Mouse (Mus musculus) CD4-positive, CD25-positive, alpha-beta regulatory T cell, adult 2 months (primary cell): ENCODE results near the gene Mrgprf.

Source experiments
- DNase-seq: peaks from one replicate; pipeline ENCODE4 v3.0.0-alpha.2; 2012; ENCODE audit warnings: low read depth, low spot score

Gene Mrgprf

DNA sequence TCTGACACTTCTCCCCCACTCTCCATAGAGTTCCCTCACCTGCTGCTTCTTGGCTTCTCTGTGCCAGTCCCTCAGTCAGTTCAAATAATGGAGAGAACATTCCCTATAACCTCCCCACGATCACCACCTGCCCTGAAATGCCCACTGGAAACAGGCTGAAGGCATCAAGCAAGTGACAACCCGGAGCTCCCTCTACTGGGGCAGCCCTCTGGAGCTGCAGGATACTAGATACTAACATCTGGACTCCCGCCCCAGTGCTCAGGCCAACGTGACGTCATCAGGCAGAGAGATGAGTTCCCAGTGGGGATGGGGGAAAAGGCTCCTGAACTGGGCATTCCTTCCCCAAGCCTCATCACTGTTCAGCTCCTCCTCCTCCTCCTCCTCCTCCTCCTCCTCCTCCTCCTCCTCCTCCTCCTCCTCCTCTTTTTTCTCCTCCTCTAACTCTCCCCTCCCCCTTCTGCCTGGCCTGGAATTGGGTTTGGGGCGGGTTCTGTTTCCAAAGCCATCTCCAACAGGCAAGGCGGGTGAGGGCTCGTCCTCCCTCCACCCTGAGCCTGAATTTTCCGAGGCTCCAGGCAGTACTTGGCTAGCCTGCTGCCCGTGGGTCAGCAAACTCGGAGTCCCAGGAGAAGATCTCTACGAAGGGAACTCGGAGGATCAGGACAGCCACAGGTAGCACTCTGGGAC lies at the start of gene Mrgprf:
Gene Mrgprf, plus strand, starts transcription at position 508 of the 687 bp plus-strand sequence.
- no peak for DNase-seq

DNA sequence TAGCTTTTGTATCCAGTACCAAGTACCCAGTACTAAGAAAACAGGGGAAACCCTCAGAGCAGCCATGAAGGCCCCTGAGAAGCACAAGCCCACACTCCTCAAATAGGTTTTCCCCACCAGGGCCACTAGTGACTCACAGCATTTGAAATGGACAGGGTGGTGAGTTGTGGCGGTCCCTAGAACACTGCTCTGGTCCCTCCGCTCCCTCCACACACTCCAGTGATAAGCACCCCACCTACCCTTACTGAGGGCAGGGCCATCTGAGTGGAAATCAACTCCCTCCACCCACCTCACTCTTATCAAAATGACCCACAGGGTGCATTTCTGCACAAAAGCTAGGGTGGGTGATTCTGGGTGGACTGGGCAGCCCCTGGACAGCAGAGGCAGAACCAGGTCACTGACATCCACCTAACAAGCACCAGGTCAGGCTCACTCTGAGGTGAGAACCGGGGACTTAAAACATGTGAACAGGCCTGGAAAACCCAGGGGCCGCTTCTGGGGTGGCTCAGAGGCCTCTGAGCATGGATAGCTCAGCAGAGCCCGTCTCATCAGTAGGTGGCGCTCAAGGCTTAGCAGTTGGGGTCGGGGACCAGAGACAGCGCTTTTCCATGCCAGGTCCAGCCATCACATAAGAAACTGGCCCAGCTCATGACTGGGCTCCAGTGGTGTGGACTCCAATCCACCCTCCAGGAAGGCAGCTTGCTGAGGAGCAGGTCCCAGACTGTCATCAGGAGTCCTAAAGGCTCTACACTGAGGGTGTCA lies 47.7 kb upstream of the Mrgprf start:
- DNase-seq, result peak; percentile 69

DNA sequence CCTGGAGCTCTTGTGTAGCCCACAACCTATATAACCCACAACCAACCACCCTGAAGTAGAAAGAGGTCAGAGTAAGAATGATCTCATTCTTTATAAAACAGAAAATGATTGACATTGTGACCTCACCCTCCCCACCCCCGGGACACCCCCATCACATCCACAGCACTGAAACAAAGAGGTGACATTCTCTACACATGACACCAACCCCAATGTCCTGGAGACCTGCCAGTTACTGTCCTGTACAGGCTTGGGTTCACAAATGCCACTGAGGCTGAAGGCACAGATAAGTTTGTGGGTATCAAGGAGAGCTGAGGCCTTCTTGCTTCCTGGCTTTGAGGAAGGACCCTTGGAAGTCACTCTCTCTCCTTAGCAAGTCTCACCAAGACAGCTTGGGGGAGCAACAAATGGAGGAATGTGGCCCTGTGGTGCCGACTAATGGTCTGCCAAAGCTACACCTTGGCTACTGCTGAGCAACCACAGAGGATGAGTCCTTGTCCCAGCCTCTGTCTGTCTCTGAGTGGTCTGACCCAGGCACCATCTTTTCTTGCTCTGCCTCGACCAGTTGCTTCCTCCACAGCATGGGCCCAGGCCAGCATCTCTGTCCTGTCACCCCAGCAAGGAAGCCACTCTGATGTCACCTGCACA lies 46.5 kb upstream of the Mrgprf start:
- no peak for DNase-seq

DNA sequence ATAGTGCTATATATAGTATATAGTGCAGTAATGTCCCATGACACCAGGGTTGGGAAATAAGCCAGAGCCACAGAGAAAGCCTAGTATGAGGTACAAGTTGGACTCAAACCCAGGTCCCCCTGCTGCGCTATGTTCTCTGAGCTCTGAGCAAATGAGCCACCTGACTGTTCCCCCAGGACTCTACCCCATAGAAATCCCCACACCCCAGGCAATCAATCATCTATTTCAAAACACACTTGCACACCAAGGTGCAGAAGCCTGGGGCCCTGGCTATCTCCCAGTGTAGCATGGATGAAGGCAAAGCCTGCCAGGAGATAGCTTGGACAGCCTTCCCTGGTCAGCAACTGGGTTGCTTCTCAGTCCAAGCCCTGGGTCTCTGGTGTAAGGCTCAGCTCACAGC lies 44.5 kb upstream of the Mrgprf start:
- no peak for DNase-seq

DNA sequence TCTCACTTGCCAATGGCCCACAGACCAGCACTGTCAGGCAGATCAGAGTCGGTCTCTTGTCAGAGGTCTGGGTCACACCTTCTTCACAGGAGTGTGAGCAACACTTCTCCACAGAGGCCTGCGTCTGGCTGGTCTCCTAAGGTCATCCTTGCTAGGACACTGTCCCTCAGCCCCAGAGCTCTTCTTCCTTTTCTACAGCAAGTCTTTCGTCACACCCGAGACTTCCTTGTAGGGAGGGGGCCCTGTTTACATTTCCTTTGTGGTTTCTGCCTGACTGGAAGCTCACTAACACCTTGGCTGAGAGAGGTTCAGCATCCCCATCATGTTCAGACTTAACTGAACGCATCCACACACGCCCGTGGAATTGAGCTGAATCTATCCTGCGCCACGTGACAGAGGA lies 36.4 kb upstream of the Mrgprf start:
- DNase-seq, result no peak

DNA sequence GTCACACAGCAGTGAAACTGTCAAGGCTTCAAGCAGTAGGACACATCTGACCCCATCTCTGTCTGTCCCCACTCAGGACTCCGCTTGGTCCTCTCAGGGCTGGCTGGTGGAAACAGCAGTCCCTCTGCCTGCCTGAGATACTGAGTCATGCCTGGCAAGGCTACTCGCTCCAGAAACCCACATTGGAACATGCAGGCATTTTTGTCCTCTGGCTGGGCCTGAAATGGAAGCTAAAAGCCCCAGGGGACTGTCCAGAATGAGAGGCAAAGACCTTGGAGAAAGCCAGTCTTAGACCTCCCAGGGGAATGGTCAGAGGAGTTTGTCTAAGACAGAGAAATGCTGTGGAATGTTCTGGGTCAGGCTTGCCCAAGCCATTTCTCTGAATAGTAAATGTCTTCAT lies 34.6 kb upstream of the Mrgprf start:
- no peak for DNase-seq

DNA sequence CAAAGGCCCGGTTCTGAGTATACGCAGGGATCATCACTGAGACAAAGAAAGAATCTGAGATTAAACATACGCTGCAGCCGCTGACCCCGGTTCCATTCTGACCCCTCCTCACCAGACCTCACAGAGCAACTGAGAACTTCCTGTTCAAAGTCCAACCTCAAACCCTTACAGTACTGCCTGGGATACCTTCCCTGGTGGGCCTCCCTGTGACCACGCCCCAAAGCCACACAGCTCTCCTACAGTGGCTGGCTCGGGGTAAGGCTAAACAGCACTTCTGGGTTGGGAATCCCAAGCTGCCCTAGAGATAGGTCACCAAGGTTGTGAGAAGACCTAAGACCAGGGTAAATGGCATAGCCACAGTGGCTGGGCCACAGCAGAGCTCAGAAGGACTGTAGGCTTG lies 31.7 kb upstream of the Mrgprf start:
- no peak for DNase-seq

DNA sequence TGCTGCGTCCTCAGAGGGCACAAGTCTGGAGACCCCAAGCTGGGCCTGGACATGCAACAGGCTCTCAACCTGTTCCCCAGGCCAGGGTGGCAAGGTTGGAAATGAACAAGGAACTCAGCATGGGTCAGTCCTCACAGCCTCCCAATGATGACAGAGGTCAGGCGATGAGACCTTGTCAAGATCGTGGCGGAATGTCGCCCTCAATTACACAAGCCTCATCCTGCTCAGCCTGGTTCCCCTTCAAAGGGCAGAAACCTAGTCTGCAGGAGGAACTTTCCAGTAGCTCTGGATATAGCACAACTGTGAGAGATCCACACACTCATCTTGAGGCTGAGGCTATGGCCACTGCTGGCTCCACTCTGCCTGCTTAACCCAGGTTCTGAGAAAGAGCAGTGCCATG lies 29.7 kb upstream of the Mrgprf start:
- no peak for DNase-seq

DNA sequence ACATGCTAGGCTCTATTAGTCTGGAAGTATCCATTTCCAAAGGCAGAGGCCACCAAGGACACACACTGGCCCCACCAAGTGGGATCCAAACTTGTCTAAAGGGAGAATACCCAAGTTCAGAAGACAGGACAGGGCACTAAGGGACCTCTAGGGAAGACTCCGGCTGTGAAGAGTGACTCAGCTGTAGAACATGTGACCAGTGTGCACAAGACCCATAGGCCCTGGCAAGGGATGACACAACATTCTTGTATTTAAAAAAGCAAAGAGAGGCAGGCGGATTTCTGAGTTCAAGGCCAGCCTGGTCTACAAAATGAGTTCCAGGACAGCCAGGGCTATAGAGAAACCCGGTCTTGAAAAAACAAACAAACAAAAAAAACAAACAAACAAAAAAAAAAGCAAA lies 25.1 kb upstream of the Mrgprf start:
- DNase-seq, result no peak

DNA sequence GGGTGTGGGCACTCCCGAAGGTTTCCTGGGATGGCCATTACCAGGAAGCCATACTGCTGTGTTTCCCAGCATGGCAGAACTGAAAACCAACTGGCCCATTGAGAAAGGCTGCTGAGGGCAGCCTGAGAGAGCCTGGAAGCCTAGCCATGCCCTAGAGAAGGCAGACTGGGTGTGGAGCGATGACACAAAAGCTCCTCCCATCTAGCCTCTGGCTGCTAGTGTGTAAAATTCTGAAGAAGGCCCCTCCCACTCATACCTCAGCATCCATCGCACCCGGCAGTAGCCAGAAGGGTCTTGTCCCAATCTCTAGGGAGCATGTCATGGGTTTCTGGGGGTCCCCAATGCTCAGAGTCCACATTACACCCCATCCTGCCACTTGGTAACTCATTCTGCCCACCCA lies 19.2 kb upstream of the Mrgprf start:
- DNase-seq, result no peak

DNA sequence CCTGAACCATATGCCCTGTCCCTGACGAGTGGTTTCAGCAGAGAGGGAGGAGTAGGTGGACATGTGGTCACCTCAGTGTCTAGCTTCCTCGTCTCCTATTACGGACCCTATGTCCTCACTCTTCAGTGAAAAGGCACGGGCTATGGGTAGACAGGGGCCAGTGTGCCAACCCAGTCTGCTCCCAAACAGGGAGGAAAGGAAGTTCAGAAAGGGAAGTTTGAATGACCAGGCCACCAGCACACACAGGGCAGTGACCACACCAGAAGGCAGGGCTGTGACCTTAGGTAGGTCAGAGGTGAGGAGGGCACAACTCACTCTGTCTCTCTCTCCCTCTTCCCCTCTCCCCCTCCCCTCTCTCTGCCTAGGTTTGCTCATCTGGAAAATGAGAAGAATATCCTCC lies 17.6 kb upstream of the Mrgprf start:
- peak; percentile 15 for DNase-seq

DNA sequence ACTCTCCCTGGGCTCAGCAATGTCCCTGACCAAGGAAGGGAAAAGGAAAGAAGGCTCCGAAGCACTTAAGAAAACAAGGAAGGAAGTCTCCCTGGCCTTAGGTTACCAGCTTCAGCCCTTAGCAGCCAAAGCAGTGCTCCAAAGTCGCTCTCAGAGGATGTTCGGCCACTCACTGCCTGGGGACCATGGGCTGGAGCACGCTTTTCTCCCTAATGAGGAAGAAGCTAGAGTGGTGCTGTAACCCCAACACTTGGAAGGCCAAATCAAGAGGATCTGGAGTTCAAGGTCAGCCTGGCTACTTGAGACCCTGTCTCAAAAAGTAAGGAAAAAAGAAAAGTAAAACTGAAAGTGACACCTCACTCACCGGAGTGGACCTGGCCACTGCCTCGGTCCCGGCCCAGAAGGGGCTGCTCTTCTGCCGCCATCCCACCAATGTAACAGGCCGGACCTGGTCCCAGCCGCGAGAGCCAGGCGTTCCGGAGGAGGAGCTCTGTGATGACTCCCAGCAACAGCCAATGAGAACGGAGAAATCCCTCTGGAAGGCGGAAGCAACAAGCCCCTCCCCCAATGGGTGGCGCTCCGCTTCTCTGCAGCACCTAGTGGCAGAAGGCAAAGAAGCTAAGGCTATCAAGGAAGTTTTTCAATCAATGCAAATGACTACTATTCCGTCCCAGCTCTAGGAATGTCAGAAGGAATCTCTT lies 17.0 kb upstream of the Mrgprf start, which contains the start of gene Tpcn2:
Gene Tpcn2, minus strand, starts transcription at position 525 of the 701 bp plus-strand sequence.
- DNase-seq, result peak; percentile 94

DNA sequence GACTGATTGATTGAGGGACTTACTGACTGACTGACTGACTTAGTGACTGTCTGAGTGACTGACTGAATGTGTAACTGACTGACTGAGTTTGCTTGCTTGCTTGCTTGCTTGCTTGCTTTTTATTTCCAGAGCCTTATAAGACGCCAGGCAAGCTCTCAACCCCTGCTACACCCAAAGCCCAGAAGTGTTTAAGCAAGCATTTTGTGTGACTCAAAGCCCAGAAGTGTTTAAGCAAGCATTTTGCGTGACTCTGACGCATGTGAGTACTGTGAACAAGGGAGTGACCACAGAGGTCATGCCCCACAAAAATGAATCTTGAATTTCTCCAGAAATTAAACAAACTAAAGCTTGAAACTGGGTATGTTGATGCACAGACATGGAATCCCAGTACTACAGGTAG lies 16.3 kb upstream of the Mrgprf start:
- peak; percentile 9 for DNase-seq

DNA sequence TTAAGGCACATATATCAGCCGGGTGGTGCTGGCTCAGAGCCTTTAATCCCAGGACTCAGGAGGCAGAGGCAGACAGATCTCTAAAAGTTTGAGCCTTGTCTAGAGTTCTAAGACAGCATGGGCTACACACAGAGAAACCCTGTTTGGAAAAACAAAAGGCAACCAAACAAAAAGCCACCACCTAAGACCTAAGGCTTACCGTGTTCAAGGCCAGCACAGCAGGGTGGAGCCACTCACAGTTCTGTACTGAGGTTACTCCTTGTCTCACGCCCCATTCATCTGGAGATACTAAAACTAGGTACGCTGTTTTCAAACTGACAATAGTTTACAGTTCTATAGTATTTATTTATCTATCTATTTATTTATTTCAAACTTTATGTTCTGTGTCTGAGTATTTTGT lies 15.2 kb upstream of the Mrgprf start:
- no peak for DNase-seq

DNA sequence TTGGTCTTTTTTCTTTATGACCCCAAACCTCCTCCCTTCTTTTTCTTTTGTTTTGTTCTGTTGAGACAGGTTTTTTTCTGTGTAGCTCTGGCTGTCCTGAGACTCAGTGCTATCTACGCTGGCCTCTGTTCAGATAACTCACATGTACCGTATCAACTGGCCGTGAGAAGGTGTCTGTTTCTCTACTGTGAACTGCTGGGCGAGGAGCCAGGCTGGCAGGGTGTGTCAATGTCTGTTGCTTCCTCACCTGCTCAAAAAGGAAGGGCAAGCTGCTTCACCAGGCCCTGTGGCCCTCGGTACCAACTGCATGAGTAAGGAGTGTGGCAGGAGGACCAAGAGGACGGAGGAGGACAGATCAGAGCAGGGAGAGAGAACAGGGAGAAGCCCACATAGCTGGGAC lies 13.2 kb upstream of the Mrgprf start:
- no peak for DNase-seq

DNA sequence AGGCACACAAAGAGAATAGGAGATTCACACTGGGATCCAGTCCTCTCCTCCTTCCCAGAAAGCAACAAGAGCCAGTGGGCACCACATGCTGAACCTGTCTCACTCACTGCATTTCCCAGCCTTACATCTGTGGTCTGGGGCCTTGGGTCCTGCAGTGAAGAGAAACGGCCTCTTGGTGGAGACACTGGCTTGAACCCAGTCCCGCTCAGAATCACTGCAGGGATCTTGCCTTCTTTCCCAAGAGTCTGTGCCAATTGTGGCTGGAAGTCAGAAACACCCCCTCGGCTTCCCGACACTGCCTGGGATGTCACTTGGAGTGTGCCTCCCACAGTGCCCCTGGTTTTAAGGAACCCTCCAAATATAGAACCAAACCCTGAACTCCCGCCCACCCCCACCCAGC lies 11.3 kb upstream of the Mrgprf start:
- DNase-seq, result no peak

DNA sequence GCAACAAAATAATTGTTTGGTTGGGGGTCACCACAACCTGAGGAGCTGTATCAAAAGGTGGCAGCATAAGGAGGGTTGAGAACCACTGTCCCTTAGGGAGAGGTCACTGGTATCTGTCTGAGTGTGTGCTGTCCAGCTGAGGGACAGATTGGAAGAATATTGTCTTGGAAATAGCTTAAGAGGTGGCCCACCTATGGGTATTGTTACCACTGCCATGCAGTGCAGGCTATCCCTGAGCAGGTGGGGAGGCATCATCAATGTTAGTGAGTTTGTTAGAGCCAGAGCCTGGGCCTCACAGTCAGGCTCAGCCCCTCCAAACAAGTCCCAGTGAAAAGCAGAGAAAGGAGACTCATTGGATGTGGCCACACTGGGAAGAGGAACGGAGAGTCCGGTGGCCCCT lies 8.8 kb upstream of the Mrgprf start:
- no peak for DNase-seq

DNA sequence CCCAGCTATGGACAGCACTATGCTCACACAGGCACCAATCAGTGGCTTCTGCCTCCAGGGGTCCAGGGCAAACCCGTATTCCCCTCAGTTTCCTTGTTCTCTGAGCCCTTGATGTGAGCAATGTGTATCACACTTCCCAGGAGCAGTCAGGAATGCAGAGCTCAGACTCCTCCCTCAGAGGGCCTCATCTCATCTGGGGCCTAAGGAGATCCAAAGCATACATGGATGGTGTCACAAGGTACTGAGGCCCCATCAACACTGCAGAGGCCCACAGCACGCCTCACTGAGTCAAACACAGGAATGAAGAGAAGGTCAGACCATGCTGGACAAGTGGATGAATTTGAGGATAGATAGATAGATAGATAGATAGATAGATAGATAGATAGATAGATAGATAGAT lies 7.9 kb upstream of the Mrgprf start:
- DNase-seq, result no peak

DNA sequence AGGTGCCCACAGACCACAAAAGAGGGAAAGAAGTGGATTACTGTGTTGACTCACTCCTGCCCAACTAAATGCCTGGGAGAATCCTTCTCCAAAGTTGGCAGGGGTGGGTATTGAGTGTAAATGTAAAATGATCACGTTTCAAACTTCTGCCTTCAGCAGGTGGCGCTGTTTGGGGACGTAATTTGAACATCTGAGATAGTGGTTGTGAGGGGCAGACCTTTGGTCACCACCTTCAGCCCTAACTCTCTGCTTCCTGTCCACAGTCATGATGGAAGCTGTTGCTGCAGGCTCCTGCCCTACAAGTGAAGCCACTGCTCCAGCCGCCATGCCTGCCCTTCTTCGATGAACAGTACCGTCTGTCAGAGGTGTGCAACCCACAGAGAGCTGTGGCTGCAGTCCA lies 6.8 kb upstream of the Mrgprf start:
- no peak for DNase-seq

DNA sequence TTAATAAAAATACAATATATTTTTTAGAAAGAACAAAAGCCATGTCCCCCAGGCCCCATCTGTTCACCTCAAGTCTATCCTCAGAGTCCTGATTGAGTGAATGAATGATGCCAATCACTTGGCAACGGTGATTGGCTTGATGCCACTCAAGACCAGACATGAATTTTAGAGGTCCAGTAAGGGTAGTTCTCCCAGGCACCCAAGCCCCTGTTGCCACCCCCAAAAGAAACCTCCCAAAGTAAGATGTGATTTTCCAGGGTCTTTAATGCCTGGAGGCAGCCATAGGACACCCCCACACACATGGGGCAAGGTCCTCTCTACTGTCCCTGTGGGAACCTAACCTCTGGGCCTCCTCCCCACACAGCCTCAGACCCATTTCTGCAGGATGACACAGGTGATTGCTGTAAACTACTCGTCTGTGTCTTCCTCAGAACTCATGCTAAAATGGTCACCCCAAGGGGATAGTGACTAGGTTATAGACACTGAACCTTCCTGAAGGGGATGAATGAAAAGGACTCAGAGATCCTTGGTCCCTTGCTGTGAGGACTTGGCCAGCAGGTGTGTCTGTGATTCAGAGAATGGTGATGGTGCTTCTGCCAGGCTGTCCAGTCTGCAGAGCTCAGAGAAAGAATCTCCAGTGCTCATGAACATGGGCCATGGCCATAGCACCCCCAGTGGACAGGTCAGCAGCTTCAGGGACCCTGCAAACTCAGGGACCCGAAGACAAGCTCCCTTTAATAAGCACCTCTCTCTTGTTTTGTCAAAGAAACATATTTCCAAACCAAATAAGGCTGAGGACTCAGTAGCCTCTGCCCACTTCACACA lies 1.8 kb upstream of the Mrgprf start:
- no peak for DNase-seq

DNA sequence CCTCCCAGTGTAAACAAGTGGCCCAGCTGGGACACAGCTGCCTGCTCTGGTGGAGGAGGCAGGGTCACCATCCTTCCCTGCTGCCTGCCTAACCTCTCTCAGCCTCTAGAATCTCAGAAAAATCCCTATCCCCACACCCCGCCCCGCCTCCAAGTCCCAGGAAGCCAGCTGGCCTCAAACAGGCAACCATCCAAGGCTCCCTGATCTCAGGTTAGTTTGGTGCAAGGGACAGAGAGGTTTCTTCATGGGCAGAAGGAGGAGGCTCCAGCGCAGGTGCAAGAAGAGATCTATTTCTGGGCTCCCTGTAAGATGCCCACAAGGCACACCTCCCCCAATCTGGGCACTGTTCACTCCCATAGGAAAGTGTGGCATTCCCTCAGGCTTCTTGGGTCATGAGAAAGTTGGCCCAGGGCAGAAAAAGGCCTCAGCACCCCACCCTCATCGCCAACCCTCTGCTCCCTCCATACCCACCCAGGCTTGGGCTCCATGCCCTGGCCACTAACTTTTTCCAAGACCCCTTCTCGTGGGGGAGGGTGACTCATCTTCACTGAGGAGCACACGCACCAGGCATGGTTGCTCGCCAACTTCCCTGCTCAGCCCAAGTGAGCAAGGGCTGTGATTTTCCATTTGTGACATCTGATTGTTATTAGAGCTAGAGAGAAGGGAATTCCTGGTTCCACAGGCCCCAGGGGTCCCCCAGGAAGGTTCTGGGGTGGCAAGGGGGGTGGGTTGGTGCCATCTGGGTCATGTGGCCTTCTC lies 887 bp upstream of the Mrgprf start:
- DNase-seq, result no peak
